Comparison of ENCODE assay signal across 29 mouse cellular contexts in genomic region chr6:5008603-5009002, GRCm38 (mm10).
DNase-seq lines count a peak whose midpoint lies in the region; ATAC-seq and TF ChIP-seq lines count a peak whose summit lies in the region.
"Had no signal": no experiment of that assay in that cellular context is flagged by ENCODE, and none has a peak within 500 bp of the region (broad histone marks: within the 10 kb centered on the region; RNA-seq: fewer than 3 reads in every experiment).

No protein-coding gene starts in this region.

- intact Hi-C loops in heart, adult 2 months (cut with DNase I) = loop anchor here (2.0 kb wide), 1 partner anchor 16 kb away; no protein-coding TSS in a partner anchor

- no peak overlapping the region for H3K9ac ChIP-seq in heart, embryonic 13.5 days
- H3K9ac ChIP-seq in heart, adult 2 months (ENCODE audit: low read depth, low read length) = no peak overlapping the region
- H3K9ac ChIP-seq in kidney, embryonic 16.5 days (replicated peaks; ENCODE audit: low read length) = no peak overlapping the region
- no peak overlapping the region for H3K9ac ChIP-seq in ES-E14 (ENCODE audit: insufficient read depth, low read depth, low read length, poor library complexity, severe bottlenecking)
- no peak overlapping the region for H3K9ac ChIP-seq in midbrain, embryonic 14.5 days (replicated peaks; ENCODE audit: low read length)
- H3K9ac ChIP-seq: embryonic facial prominence, embryonic 12.5 days; hindbrain, embryonic 12.5 days; limb, embryonic 13.5 days; lung, embryonic 15.5 days had no signal

- H3K27me3 ChIP-seq in heart, embryonic 13.5 days (replicated peaks) = no peaks in the 10 kb centered on the region
- no peaks in the 10 kb centered on the region for H3K27me3 ChIP-seq in heart, adult 2 months (ENCODE audit: control insufficient read depth, insufficient read depth, low read length)
- H3K27me3 ChIP-seq in kidney, embryonic 16.5 days (ENCODE audit: insufficient read depth, low read length) = no peaks in the 10 kb centered on the region
- no peaks in the 10 kb centered on the region for H3K27me3 ChIP-seq in midbrain, embryonic 14.5 days (ENCODE audit: control insufficient read depth, insufficient read depth, low read length)
- H3K27me3 ChIP-seq: embryonic facial prominence, embryonic 12.5 days; hindbrain, embryonic 12.5 days; limb, embryonic 13.5 days; lung, embryonic 15.5 days had no signal

- no peak overlapping the region for H3K4me3 ChIP-seq in heart, embryonic 13.5 days
- H3K4me3 ChIP-seq in heart, adult 2 months = no peak overlapping the region
- H3K4me3 ChIP-seq in kidney, embryonic 16.5 days (ENCODE audit: low read length) = no peak overlapping the region
- no peak overlapping the region for H3K4me3 ChIP-seq in ES-E14 (ENCODE audit: insufficient read depth in 1 of 2, low read depth in 1 of 2, low read length in 2 of 2, poor library complexity in 1 of 2, severe bottlenecking in 1 of 2)
- no peak overlapping the region for H3K4me3 ChIP-seq in midbrain, embryonic 14.5 days (replicated peaks; ENCODE audit: low read depth, low read length)
- H3K4me3 ChIP-seq: embryonic facial prominence, embryonic 12.5 days; gastrocnemius, adult 2 months; hindbrain, embryonic 12.5 days; layer of hippocampus, adult 2 months; left cerebral cortex, adult 2 months; limb, embryonic 13.5 days; lung, embryonic 15.5 days; midbrain, embryonic 10.5 days had no signal

- no peak for ATAC-seq in heart, embryonic 13.5 days (ENCODE audit: extremely low read depth, insufficient number of reproducible peaks, low FRiP score, low TSS enrichment)
- no peak for ATAC-seq in kidney, embryonic 16.5 days (ENCODE audit: low FRiP score, low TSS enrichment)
- no peak for ATAC-seq in midbrain, embryonic 14.5 days (ENCODE audit: low FRiP score, low TSS enrichment)
- ATAC-seq: CD4-positive, CD25-positive, alpha-beta regulatory T cell, adult 4 months; forebrain, embryonic 16.5 days; midbrain, embryonic 16.5 days had no signal

- 51% methylated on average over 15 of the region's 15 CpGs for WGBS in heart, embryonic 13.5 days
- 69% methylated on average over 15 of the region's 15 CpGs for WGBS in heart, adult 2 months
- WGBS in kidney, embryonic 16.5 days = 41% methylated on average over 15 of the region's 15 CpGs
- 88% methylated on average over 15 of the region's 15 CpGs for WGBS in midbrain, embryonic 14.5 days

- H3K9me3 ChIP-seq in heart, embryonic 13.5 days = no peaks in the 10 kb centered on the region
- no peaks in the 10 kb centered on the region for H3K9me3 ChIP-seq in kidney, embryonic 16.5 days (ENCODE audit: low read length)
- no peaks in the 10 kb centered on the region for H3K9me3 ChIP-seq in ES-E14 (ENCODE audit: control insufficient read depth, insufficient read depth, low read depth, low read length)
- H3K9me3 ChIP-seq in midbrain, embryonic 14.5 days (ENCODE audit: control insufficient read depth, low read length) = no peaks in the 10 kb centered on the region
- H3K9me3 ChIP-seq: embryonic facial prominence, embryonic 12.5 days; G1E; hindbrain, embryonic 12.5 days; limb, embryonic 13.5 days; lung, embryonic 15.5 days; midbrain, embryonic 10.5 days had no signal

- no peak overlapping the region for H3K27ac ChIP-seq in heart, embryonic 13.5 days (replicated peaks)
- H3K27ac ChIP-seq in heart, adult 2 months = no peak overlapping the region
- no peak overlapping the region for H3K27ac ChIP-seq in kidney, embryonic 16.5 days (ENCODE audit: low read length)
- H3K27ac ChIP-seq in ES-E14 (ENCODE audit: insufficient read depth, low read depth, low read length, poor library complexity, severe bottlenecking) = no peak overlapping the region; the same call in 1 of the 2 replicates
- H3K27ac ChIP-seq in midbrain, embryonic 14.5 days (replicated peaks; ENCODE audit: low read depth, low read length) = no peak overlapping the region
- H3K27ac ChIP-seq: embryonic facial prominence, embryonic 12.5 days; gastrocnemius, adult 2 months; hindbrain, embryonic 12.5 days; layer of hippocampus, adult 2 months; left cerebral cortex, adult 2 months; limb, embryonic 13.5 days; lung, embryonic 15.5 days; midbrain, embryonic 10.5 days had no signal

- peaks cover 53% of the 10 kb centered on the region for H3K4me1 ChIP-seq in heart, embryonic 13.5 days
- peaks cover 3% of the 10 kb centered on the region for H3K4me1 ChIP-seq in heart, adult 2 months (ENCODE audit: control insufficient read depth, insufficient read depth, low read length)
- peaks cover 37% of the 10 kb centered on the region for H3K4me1 ChIP-seq in kidney, embryonic 16.5 days (ENCODE audit: insufficient read depth, low read length)
- peaks cover 25 to 32% of the 10 kb centered on the region in 2 experiments; a peak in 3 of 4 replicates for H3K4me1 ChIP-seq in ES-E14 (ENCODE audit: control insufficient read depth in 2 of 2, insufficient read depth in 2 of 2, low read length in 2 of 2, poor library complexity in 1 of 2)
- H3K4me1 ChIP-seq in midbrain, embryonic 14.5 days (ENCODE audit: control insufficient read depth, insufficient read depth, low read length) = peaks cover 13% of the 10 kb centered on the region; the same call in 1 of the 2 replicates

- no peak for TF ChIP-seq EP300 in heart, adult 2 months (IDR thresholded peaks at IDR 0.05; ENCODE audit: insufficient read depth, low read depth, low read length)

- in situ Hi-C loops in ES-E14 (cut with MboI; ENCODE audit: low sequenced_read_pairs in 2 of 2, unreplicated experiment in 2 of 2) = no loop called here

- H3K36me3 ChIP-seq in heart, embryonic 13.5 days = no peaks in the 10 kb centered on the region
- H3K36me3 ChIP-seq in heart, adult 2 months (ENCODE audit: control insufficient read depth, insufficient read depth, low read length) = no peaks in the 10 kb centered on the region
- no peaks in the 10 kb centered on the region for H3K36me3 ChIP-seq in kidney, embryonic 16.5 days (ENCODE audit: insufficient read depth, low read length)
- H3K36me3 ChIP-seq in ES-E14 (ENCODE audit: control insufficient read depth, insufficient read depth, low read length, poor library complexity, severe bottlenecking) = peaks cover 2% of the 10 kb centered on the region; the same call in 1 of the 2 replicates
- no peaks in the 10 kb centered on the region for H3K36me3 ChIP-seq in midbrain, embryonic 14.5 days (ENCODE audit: control insufficient read depth, insufficient read depth, low read length)
- H3K36me3 ChIP-seq: embryonic facial prominence, embryonic 12.5 days; G1E; hindbrain, embryonic 12.5 days; limb, embryonic 13.5 days; lung, embryonic 15.5 days; midbrain, embryonic 10.5 days had no signal

- TF ChIP-seq CTCF in heart, adult 2 months (IDR thresholded peaks at IDR 0.05) = no peak

- DNase-seq in heart, adult 2 months = no peak
- DNase-seq in kidney, adult 8-10 months = no peak
- DNase-seq in ES-E14 (ENCODE audit: low read depth, low spot score) (no peak), adipocyte (ENCODE audit: low spot score) (no peak)
- DNase-seq in midbrain, embryonic 14.5 days = no peak
- DNase-seq: adrenal gland, postnatal 10 days; cerebellum, adult 11 months; cerebellum, adult 9-10 months; cerebellum, postnatal 36 days; gastrocnemius, adult 2 months; gastrocnemius, postnatal 36 days; kidney, adult 2 months; spleen, adult 18-20 months; thymus, adult 2 months; thymus, postnatal 4 days had no signal

- no peak for TF ChIP-seq POLR2A in heart, adult 2 months (IDR thresholded peaks at IDR 0.05; ENCODE audit: insufficient read depth, low read depth, low read length)

- H3K79me2 ChIP-seq in heart, adult 2 months (replicated peaks; ENCODE audit: control insufficient read depth, insufficient read depth, low read length) = no peaks in the 10 kb centered on the region

- peak overlapping the region; percentile 16 for H3K4me2 ChIP-seq in heart, embryonic 13.5 days
- peak overlapping the region; percentile 19 for H3K4me2 ChIP-seq in kidney, embryonic 16.5 days (replicated peaks; ENCODE audit: low read depth, low read length)
- no peak overlapping the region for H3K4me2 ChIP-seq in midbrain, embryonic 14.5 days (ENCODE audit: low read length)
- H3K4me2 ChIP-seq: embryonic facial prominence, embryonic 12.5 days; hindbrain, embryonic 12.5 days; limb, embryonic 13.5 days; liver, embryonic 11.5 days; lung, embryonic 15.5 days had no signal

TF ChIP-seq in ES-E14, 5 proteins besides CTCF, POLR2A, EP300 and RAD21:
- TF ChIP-seq CHD2 (IDR thresholded peaks at IDR 0.05; ENCODE audit: low read depth, low read length) (no peak), ZNF384 (IDR thresholded peaks at IDR 0.05; ENCODE audit: low read depth, low read length) (no peak), ZC3H11A (IDR thresholded peaks at IDR 0.05; ENCODE audit: borderline replicate concordance, low read depth, low read length) (no peak), MAFK (IDR thresholded peaks at IDR 0.05; ENCODE audit: insufficient read depth, low read depth, low read length) (peak; percentile 88), HCFC1 (IDR thresholded peaks at IDR 0.05; ENCODE audit: borderline replicate concordance, insufficient read depth, low read length) (no peak)
